Mouse (Mus musculus) liver, embryonic 16.5 days (tissue): Measurements from ENCODE around the gene 1810062G17Rik. TPM values are rescaled to one million over a fixed set of nuclear protein-coding genes. Genes with fewer than 3 reads are reported as not detected.
A peak's percentile ranks its signal among the peaks of the same experiment; 100 is the strongest.

Experiments
- ATAC-seq: fragments of 200-750 bp; cut with Nextera tagmentation; 2 replicates; pipeline ENCODE4 v1.8.0; 2017; ENCODE audit warnings: low read depth, mild to moderate bottlenecking, moderate number of reproducible peaks, moderate library complexity
- H3K27ac ChIP-seq: fragments of 300-500 bp; sonication (generic); 2 replicates; pipeline ENCODE4 v1.5.1; 2014; ENCODE audit warnings: mild to moderate bottlenecking, low read length
- H3K27me3 ChIP-seq: fragments of 300-500 bp; sonication (generic); 2 replicates; pipeline ENCODE4 v1.6.1; 2014; ENCODE audit warnings: low read depth, low read length, mixed read lengths; ENCODE audit not compliant: control insufficient read depth, insufficient read depth
- H3K36me3 ChIP-seq: fragments of 300-500 bp; sonication (generic); 2 replicates; pipeline ENCODE4 v1.6.1; 2014; ENCODE audit warnings: mild to moderate bottlenecking; ENCODE audit not compliant: control insufficient read depth, insufficient read depth
- H3K4me1 ChIP-seq: fragments of 300-500 bp; sonication (generic); 2 replicates; pipeline ENCODE4 v1.6.1; 2014; ENCODE audit warnings: low read depth, low read length, mixed read lengths; ENCODE audit not compliant: control insufficient read depth
- H3K4me2 ChIP-seq: fragments of 300-500 bp; sonication (generic); 2 replicates; pipeline ENCODE4 v1.6.1; 2014; ENCODE audit warnings: low read depth, low read length, mixed read lengths
- H3K4me3 ChIP-seq: fragments of 300-500 bp; sonication (generic); 2 replicates; pipeline ENCODE4 v1.5.1; 2014; ENCODE audit warnings: low read depth, mild to moderate bottlenecking, low read length
- H3K9ac ChIP-seq: fragments of 300-500 bp; sonication (generic); 2 replicates; pipeline ENCODE4 v1.6.1; 2014; ENCODE audit warnings: low read depth, low read length
- H3K9me3 ChIP-seq: fragments of 300-500 bp; sonication (generic); replicated peaks from 2 replicates; pipeline ENCODE4 v1.6.1; 2016; ENCODE audit warnings: low read length; ENCODE audit not compliant: control insufficient read depth
- WGBS: fragments of 180-500 bp; shearing (Covaris S2); extraction: QIAGEN DNeasy Blood & Tissue Kit; methylation state at CpG from one replicate; pipeline ENCODE4 v1.1.7; 2014; ENCODE audit not compliant: insufficient replicate concordance; 5-methylcytosine and 5-hydroxymethylcytosine counted together
- polyA plus RNA-seq: library from polyadenylated mRNA; unstranded; fragments of >200 nt; fragmentation: Nextera tagmentation; extraction: Ambion mirVana; gene quantifications from 2 replicates; pipeline ENCODE4 v1.2.1, GENCODE M21; 2015

The 1810062G17Rik gene
- polyA plus RNA-seq, 1 experiment from 2014 or later: 1.1 TPM

DNA sequence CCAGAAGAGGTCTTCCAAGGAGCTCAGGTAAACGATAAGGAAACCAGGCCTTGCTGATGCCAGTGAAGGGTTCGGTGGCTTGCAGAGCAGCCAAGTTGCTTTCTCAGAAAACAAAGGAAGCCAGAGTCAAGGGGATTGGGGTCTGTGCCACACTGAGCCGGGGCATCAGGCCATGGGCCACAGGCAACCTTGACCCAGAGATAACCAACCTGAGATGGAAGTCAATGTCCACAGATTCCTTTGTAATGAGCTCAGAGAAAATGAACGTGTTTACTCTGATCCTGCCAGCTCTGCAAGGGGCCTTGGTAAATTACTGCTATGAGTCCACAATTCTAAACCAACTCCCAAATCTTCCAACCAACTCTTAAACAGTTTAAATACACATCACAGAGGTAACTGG lies 3.9 kb upstream of the 1810062G17Rik start:
- peaks cover 13% of the 10 kb centered on the region for H3K4me1 ChIP-seq
- no peak overlapping the region for H3K27ac ChIP-seq
- ATAC-seq: no peak
- H3K9ac ChIP-seq: no peak overlapping the region
- no peaks in the 10 kb centered on the region for H3K9me3 ChIP-seq
- no peaks in the 10 kb centered on the region for H3K27me3 ChIP-seq
- no peaks in the 10 kb centered on the region for H3K36me3 ChIP-seq
- no peak overlapping the region for H3K4me3 ChIP-seq
- WGBS: 54% methylated on average over 4 of the region's 4 CpGs
- H3K4me2 ChIP-seq: no peak overlapping the region

DNA sequence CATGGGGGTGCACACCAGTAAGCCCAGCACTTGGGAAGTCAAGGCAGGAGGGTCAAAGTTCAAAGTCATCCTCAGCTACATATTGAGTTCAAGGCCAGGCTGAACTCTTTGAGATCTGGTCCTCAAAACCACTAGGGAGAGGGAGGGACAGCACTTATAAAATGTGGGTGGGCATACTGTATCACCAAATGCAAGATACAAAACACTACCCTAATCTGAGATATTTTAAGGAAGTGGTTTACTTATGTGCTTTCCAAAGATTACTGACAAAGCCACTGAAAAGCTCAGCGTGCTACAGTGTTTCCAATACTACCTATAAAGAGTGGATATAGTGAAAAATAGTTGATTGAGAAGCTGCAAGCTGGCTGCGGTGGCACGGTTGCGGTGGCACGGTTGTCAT lies 2.5 kb upstream of the 1810062G17Rik start:
- Histone ChIP-seq H3K36me3 (no peaks in the 10 kb centered on the region), H3K9ac (no peak overlapping the region), H3K4me1 (peaks cover 13% of the 10 kb centered on the region), H3K4me3 (no peak overlapping the region), H3K4me2 (no peak overlapping the region), H3K9me3 (no peaks in the 10 kb centered on the region), H3K27me3 (no peaks in the 10 kb centered on the region), H3K27ac (no peak overlapping the region)
- ATAC-seq: no peak
- WGBS: 53% methylated on average over 5 of the region's 5 CpGs

GRCm38 (mm10) chr3:36474421-36474820 lies 1.3 kb upstream of the 1810062G17Rik start:
- Histone ChIP-seq H3K9ac (no peak overlapping the region), H3K4me2 (peak overlapping the region; percentile 74), H3K36me3 (no peaks in the 10 kb centered on the region), H3K4me3 (peak overlapping the region; percentile 68), H3K27me3 (no peaks in the 10 kb centered on the region), H3K4me1 (peaks cover 13% of the 10 kb centered on the region), H3K9me3 (no peaks in the 10 kb centered on the region), H3K27ac (no peak overlapping the region)
- WGBS: 61% methylated on average over 5 of the region's 5 CpGs
- ATAC-seq: no peak

DNA sequence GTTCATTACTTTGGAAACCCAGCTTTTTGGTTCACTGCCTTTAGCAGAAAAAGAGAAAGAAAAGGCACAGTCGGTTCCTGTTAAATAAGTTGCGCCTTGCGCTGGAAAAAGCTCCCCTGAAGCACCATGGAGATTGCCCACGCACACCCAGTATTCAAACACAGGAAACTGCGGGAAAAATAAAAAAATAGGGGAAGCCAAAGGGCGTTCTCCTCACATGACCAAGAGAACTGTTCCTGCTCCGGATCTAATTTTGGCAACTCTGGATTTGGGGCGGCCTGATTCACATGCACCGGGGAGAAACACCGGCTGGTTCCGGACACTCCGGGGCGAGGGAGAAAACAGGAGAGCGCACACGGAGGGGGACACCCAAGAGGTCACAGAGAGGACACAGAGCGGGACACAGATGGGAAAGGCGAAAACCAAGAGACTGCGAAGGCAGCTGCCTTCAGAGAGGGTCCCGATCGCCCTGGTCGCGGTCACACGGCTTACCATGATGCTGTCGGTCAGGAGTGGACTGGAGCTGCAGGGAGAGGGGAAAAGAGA lies 726 bp upstream of the 1810062G17Rik start:
- no peaks in the 10 kb centered on the region for H3K36me3 ChIP-seq
- H3K27me3 ChIP-seq: no peaks in the 10 kb centered on the region
- H3K27ac ChIP-seq: peak overlapping the region; percentile 62
- peaks cover 13% of the 10 kb centered on the region for H3K4me1 ChIP-seq
- under 1% methylated on average over 24 of the region's 24 CpGs for WGBS
- no peaks in the 10 kb centered on the region for H3K9me3 ChIP-seq
- peak overlapping the region; percentile 68 for H3K4me3 ChIP-seq
- peak overlapping the region; percentile 74 for H3K4me2 ChIP-seq
- peak overlapping the region; percentile 64 for H3K9ac ChIP-seq
- no peak for ATAC-seq

GRCm38 (mm10) chr3:36476261-36477155 lies 771 bp downstream of the 1810062G17Rik start:
- ATAC-seq: no peak
- Histone ChIP-seq H3K27me3 (no peaks in the 10 kb centered on the region), H3K4me1 (peaks cover 13% of the 10 kb centered on the region), H3K4me3 (peak overlapping the region; percentile 68), H3K36me3 (no peaks in the 10 kb centered on the region), H3K9me3 (no peaks in the 10 kb centered on the region), H3K9ac (peak overlapping the region; percentile 62), H3K27ac (peak overlapping the region; percentile 45; the same call in 1 of the 2 replicates), H3K4me2 (peak overlapping the region; percentile 74)
- 36% methylated on average over 20 of the region's 20 CpGs for WGBS

DNA sequence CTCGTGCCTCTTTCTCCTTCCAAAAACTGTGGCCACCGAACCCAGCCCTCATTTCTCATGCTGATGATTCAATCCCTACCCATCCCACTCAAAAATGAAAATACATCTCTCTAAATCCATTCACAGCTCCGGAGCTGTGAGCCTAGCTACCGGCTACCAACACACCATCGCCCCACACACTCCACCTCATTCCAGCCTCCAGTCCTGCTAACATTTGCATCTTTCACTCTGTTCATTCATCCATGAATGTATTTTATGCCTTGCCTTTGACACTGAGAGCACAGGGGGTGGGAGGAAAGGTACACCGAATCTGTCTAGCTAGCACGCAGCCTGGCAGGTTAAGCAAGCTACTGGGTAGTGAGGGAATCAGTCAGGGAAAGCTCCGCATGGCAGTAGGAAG lies 3.0 kb downstream of the 1810062G17Rik start:
- Histone ChIP-seq H3K9ac (no peak overlapping the region), H3K4me2 (no peak overlapping the region), H3K4me1 (peaks cover 11% of the 10 kb centered on the region), H3K36me3 (no peaks in the 10 kb centered on the region), H3K9me3 (no peaks in the 10 kb centered on the region), H3K4me3 (no peak overlapping the region), H3K27me3 (no peaks in the 10 kb centered on the region), H3K27ac (no peak overlapping the region)
- no peak for ATAC-seq
- 71% methylated on average over 8 of the region's 8 CpGs for WGBS

DNA sequence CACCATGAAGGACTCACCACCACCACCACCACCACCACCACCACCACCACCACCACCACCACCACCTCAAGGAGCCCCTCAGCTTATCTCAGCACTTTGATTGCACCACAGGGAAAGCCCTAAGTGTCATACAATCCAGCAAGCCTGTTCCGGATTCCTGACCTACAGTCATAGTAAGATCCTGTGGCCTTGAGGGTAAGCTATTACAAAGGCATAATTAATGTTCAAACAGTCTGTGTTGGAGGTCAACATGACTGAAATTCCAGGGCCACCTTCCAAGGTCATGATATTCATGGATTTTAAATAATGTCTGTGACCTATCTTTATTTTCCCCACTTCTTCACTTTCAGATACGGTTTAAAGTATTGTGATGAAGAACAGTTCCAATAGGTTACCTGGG lies 4.7 kb downstream of the 1810062G17Rik start:
- H3K9me3 ChIP-seq: no peaks in the 10 kb centered on the region
- H3K9ac ChIP-seq: no peak overlapping the region
- no peak overlapping the region for H3K4me3 ChIP-seq
- no peak overlapping the region for H3K4me2 ChIP-seq
- H3K27ac ChIP-seq: no peak overlapping the region
- 60% methylated on average over 2 of the region's 2 CpGs for WGBS
- H3K4me1 ChIP-seq: peaks cover 5% of the 10 kb centered on the region
- no peaks in the 10 kb centered on the region for H3K36me3 ChIP-seq
- ATAC-seq: no peak
- H3K27me3 ChIP-seq: no peaks in the 10 kb centered on the region

GRCm38 (mm10) chr3:36481776-36482193 lies 6.0 kb downstream of the 1810062G17Rik start:
- Histone ChIP-seq H3K4me2 (no peak overlapping the region), H3K36me3 (no peaks in the 10 kb centered on the region), H3K4me3 (no peak overlapping the region), H3K9ac (no peak overlapping the region), H3K27me3 (no peaks in the 10 kb centered on the region), H3K9me3 (no peaks in the 10 kb centered on the region), H3K4me1 (peaks cover 3% of the 10 kb centered on the region; the same call in 1 of the 2 replicates), H3K27ac (0 out of 2 replicates have a peak overlapping the region, but pooled peaks have one; percentile 1)
- WGBS: 35% methylated on average over 11 of the region's 11 CpGs
- no peak; the same call in 1 of the 2 replicates for ATAC-seq

DNA sequence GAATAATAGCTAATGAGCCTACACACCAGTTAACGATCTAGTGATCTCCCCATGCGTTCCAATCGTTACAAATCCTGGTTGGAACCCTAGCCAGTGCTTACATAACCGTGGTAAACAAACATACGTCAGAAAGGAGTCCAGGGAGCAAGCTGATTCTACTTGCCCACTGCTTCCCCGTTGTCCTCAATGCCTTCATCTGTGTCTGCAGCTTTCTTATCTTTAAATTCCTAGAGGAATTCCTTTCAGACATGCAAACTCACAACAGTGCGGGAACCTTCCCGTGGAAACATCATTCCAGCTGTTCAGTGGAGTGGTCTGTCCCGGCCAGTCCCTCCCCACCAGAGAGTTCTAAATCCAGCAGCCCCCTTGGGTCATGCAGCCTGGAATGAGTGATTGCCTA lies 7.2 kb downstream of the 1810062G17Rik start:
- H3K4me3 ChIP-seq: no peak overlapping the region
- H3K27ac ChIP-seq: no peak overlapping the region
- H3K27me3 ChIP-seq: no peaks in the 10 kb centered on the region
- no peaks in the 10 kb centered on the region for H3K36me3 ChIP-seq
- H3K9me3 ChIP-seq: no peaks in the 10 kb centered on the region
- H3K9ac ChIP-seq: no peak overlapping the region
- 41% methylated on average over 9 of the region's 9 CpGs for WGBS
- peak; percentile 64 for ATAC-seq
- H3K4me1 ChIP-seq: peaks cover 3% of the 10 kb centered on the region; the same call in 1 of the 2 replicates
- H3K4me2 ChIP-seq: peak overlapping the region; percentile 18; the same call in 1 of the 2 replicates
